Mouse (Mus musculus) limb, embryonic 13.5 days (tissue): Measurements from ENCODE around the gene Rasgef1c. TPM values are rescaled to one million over a fixed set of nuclear protein-coding genes. Genes with fewer than 3 reads are reported as not detected.

Source experiments
- ATAC-seq: fragments of 200-750 bp; cut with Nextera tagmentation; 2 replicates; pipeline ENCODE4 v1.8.0; 2017; ENCODE audit warnings: low read depth, moderate number of reproducible peaks, moderate TSS enrichment; ENCODE audit not compliant: low FRiP score
- H3K27ac ChIP-seq: fragments of 300-500 bp; sonication (generic); 2 replicates; pipeline ENCODE4 v1.5.1; 2015; ENCODE audit warnings: inconsistent platforms, mild to moderate bottlenecking, moderate library complexity
- H3K27me3 ChIP-seq: fragments of 300-500 bp; sonication (generic); 2 replicates; pipeline ENCODE4 v1.6.1; 2015; ENCODE audit warnings: mild to moderate bottlenecking, inconsistent platforms
- H3K36me3 ChIP-seq: fragments of 300-500 bp; sonication (generic); 2 replicates; pipeline ENCODE4 v1.6.1; 2015; ENCODE audit warnings: inconsistent platforms, mild to moderate bottlenecking, moderate library complexity
- H3K4me1 ChIP-seq: fragments of 300-500 bp; sonication (generic); 2 replicates; pipeline ENCODE4 v1.6.1; 2015; ENCODE audit warnings: inconsistent platforms
- H3K4me2 ChIP-seq: fragments of 300-500 bp; sonication (generic); replicated peaks from 2 replicates; pipeline ENCODE4 v1.6.1; 2015; ENCODE audit warnings: inconsistent platforms, mild to moderate bottlenecking, moderate library complexity
- H3K4me3 ChIP-seq: fragments of 300-500 bp; sonication (generic); 2 replicates; pipeline ENCODE4 v1.5.1; 2015; ENCODE audit warnings: moderate library complexity, mild to moderate bottlenecking, inconsistent platforms
- H3K9ac ChIP-seq: fragments of 300-500 bp; sonication (generic); 2 replicates; pipeline ENCODE4 v1.6.1; 2015; ENCODE audit warnings: mild to moderate bottlenecking, inconsistent platforms
- H3K9me3 ChIP-seq: fragments of 300-500 bp; sonication (generic); 2 replicates; pipeline ENCODE4 v1.6.1; 2016; ENCODE audit warnings: inconsistent platforms
- WGBS: fragments of 180-500 bp; shearing (Covaris S2); methylation state at CpG from one replicate; pipeline ENCODE4 v1.1.7; 2015; 5-methylcytosine and 5-hydroxymethylcytosine counted together
- polyA plus RNA-seq: library from polyadenylated mRNA; unstranded; fragments of >200 nt; fragmentation: Nextera tagmentation; extraction: Ambion mirVana; gene quantifications from 2 replicates; pipeline ENCODE4 v1.2.1, GENCODE M21; 2015

The Rasgef1c gene
- polyA plus RNA-seq, result 0.27 and 0.31 TPM in 2 replicates

DNA sequence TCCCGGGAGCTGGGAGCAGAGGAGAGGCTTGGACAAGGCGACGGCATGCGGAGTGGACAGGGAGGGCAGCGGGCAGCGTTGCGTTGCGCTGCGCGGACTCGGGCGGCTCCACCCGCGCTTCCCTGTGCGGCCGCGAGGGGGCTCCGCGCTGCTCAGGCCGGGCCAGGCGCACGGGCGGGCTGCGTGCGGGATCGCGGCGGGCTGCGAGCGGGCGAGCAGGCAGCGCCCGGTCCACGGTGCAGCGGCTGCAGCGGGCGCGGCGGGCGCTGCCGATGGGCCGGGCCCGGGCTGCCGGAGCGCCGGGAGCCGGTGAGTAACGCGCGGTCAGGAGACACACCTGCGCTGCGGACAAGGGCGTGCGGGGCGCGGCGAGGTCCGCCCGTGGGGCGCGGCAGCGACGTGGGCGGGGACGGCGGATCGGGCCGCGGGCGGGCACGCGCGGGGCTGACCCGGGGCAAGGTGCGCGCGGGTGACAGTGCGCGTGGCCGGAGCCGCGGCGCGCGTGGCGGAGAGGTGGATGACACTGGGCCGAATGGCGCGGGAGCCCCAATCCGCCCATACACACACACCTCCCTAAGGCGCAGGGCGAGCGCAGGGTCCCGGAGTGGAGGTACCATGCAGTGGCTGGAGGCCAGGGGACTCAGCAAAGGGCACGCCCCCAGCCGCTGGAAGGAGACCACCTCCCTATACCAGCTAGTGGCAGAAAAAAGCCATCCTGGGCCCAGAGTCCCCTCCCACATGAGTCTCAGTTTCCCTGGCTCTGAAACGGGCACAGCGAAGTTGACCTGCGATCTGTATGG is at the start of gene Rasgef1c:
Gene Rasgef1c (plus strand): TSS at position 177 of the 800 bp plus-strand sequence.
- Histone ChIP-seq H3K4me1 (peaks cover 7% of the 10 kb centered on the region; the same call in 1 of the 2 replicates), H3K4me2 (peak within 1 kb of the TSS; percentile 100), H3K36me3 (no peaks in the 10 kb centered on the region), H3K9ac (peak within 1 kb of the TSS; percentile 70), H3K27ac (no peak within 1 kb of the TSS), H3K4me3 (peak within 1 kb of the TSS; percentile 69), H3K27me3 (peaks cover 48% of the 10 kb centered on the region), H3K9me3 (peaks cover 4% of the 10 kb centered on the region; the same call in 1 of the 2 replicates)
- 4% methylated on average over 69 of the region's 99 CpGs for WGBS
- ATAC-seq, result peak; percentile 82

DNA sequence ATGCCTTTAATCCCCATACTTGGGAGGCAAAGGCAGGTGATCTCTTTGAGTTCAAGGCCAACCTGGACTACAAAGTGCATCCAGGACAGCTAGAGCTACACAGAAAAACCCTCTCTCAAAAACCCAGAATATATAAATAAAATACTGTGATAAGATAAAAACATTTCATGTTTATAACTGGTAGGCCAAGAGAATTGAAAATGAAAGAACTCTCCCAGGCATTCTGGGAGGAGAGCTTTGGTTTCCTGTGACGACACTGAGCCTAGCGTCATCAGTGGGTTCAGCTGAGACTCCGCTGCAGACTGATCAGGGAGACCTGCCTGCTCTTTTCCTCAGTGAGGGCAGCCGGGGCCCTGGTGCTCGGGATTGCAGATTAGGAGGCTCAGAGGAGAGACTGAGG is 46.5 kb upstream of the Rasgef1c start:
- Histone ChIP-seq H3K4me1 (no peaks in the 10 kb centered on the region), H3K27ac (no peak overlapping the region), H3K4me2 (no peak overlapping the region), H3K36me3 (peaks cover 31% of the 10 kb centered on the region), H3K27me3 (no peaks in the 10 kb centered on the region), H3K9ac (no peak overlapping the region), H3K9me3 (no peaks in the 10 kb centered on the region), H3K4me3 (no peak overlapping the region)
- WGBS, result 86% methylated on average over 5 of the region's 5 CpGs
- no peak for ATAC-seq

DNA sequence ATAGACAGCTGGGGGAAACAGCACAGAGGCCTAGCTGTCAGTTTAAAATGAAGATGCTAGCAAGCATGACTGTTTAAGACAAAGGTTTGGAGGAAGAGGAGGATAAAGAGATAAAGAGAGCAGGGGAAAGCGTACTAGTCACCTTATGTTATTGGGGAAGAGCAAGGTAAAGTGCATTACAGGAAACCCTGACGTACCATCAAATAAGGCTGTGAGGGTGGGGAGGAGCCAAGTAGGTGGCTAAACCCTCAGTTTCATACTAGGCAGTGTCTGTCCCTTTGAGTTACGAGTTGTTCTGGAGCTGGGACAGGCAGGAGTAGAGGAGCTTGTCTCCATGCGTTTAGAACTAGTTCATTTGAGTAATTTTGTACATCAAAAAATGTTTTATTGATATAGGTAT is 40.5 kb upstream of the Rasgef1c start:
- ATAC-seq, result no peak
- WGBS, result 88% methylated on average over 4 of the region's 4 CpGs
- no peak overlapping the region for H3K9ac ChIP-seq
- no peak overlapping the region for H3K4me3 ChIP-seq
- peaks cover 22% of the 10 kb centered on the region; the same call in 1 of the 2 replicates for H3K36me3 ChIP-seq
- no peak overlapping the region for H3K4me2 ChIP-seq
- H3K27ac ChIP-seq, result no peak overlapping the region
- H3K9me3 ChIP-seq, result no peaks in the 10 kb centered on the region
- H3K4me1 ChIP-seq, result no peaks in the 10 kb centered on the region
- H3K27me3 ChIP-seq, result no peaks in the 10 kb centered on the region

DNA sequence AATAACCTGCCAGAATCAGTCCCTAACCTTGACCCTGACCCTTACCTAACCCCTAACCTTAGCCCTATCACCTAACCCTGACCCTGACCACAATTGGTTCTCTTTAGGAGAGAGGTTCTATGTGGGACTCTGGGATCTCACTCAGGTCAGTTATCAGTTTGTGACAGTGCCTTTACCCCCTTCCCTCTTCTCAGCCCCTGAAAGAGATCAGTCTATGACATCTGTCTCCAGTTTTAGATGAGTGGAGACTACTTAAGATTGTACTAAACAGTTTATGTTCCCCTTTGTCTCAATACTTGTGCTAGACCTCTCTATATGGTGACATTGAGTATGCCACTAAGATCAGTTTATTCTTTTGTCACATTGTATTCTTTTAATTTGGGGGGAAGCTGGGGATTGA is 37.7 kb upstream of the Rasgef1c start:
- ATAC-seq, result no peak
- Histone ChIP-seq H3K27me3 (no peaks in the 10 kb centered on the region), H3K36me3 (peaks cover 28% of the 10 kb centered on the region), H3K9me3 (no peaks in the 10 kb centered on the region), H3K4me3 (no peak overlapping the region), H3K4me1 (no peaks in the 10 kb centered on the region), H3K9ac (no peak overlapping the region), H3K27ac (no peak overlapping the region), H3K4me2 (no peak overlapping the region)

DNA sequence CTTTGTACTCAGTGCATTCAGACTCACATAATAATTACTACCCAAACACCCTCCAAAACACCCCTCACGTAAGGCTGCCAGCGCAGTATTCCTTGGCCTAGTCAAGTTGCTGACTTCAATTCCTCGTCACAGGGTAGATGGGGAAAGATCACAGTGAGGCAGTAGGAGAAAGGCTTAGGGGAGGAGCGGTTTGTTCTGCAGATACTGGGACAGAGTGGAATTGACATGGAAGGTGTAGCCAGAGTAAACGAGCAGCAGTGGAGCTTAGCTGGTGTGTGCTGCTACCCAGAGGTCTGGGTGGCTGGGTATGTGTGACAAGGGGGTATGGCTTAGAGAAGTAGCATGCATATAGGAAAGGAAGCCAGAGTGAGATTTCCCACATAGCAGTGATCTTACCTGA is 34.3 kb upstream of the Rasgef1c start:
- peaks cover 41% of the 10 kb centered on the region for H3K36me3 ChIP-seq
- no peak overlapping the region for H3K9ac ChIP-seq
- no peaks in the 10 kb centered on the region for H3K4me1 ChIP-seq
- no peak overlapping the region for H3K4me3 ChIP-seq
- ATAC-seq, result no peak
- 88% methylated on average over 5 of the region's 5 CpGs for WGBS
- no peak overlapping the region for H3K4me2 ChIP-seq
- H3K9me3 ChIP-seq, result no peaks in the 10 kb centered on the region
- no peak overlapping the region for H3K27ac ChIP-seq
- H3K27me3 ChIP-seq, result no peaks in the 10 kb centered on the region

DNA sequence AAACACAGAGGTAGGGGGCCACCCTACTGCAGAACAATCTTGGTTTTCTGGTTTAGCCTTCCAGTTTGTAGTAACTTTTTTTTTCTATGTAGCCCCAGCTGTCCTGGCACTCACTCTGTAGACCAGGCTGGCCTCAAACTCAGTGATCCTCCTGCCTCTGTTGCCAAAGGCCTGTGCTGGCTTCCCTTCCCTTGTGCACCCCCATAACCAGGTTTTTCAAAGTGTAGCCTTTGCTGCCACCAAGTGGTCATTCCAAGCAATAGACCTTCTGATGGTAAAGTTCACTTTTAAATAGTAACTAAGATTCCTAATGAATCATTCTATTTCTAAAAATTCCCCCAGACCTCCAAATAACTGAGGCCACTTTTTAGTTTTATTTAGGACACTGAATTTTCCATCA is 31.9 kb upstream of the Rasgef1c start:
- Histone ChIP-seq H3K4me2 (no peak overlapping the region), H3K9ac (no peak overlapping the region), H3K4me3 (no peak overlapping the region), H3K27ac (no peak overlapping the region), H3K36me3 (peaks cover 53% of the 10 kb centered on the region), H3K9me3 (no peaks in the 10 kb centered on the region), H3K4me1 (no peaks in the 10 kb centered on the region), H3K27me3 (no peaks in the 10 kb centered on the region)
- ATAC-seq, result no peak; the same call in 1 of the 2 replicates

DNA sequence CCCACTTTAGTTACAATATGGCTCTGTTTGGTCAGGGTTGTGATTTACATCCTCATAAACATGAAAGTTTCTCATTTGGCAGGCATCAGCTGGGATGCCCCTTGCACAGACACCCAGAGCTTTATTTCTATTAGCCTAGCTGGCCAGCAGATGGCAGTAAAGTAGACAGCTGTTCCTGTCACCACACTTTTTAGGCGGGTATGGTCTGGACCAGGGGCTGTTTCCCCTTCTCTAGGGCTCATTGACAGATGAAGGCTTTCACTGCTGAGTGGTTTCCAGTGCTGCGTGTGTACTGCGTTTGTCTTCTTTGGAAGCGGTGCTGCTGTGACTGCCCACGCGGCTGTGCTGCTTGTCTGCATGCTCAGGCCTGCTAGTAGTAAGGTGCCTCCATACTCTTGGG is 29.7 kb upstream of the Rasgef1c start:
- no peaks in the 10 kb centered on the region for H3K27me3 ChIP-seq
- H3K4me2 ChIP-seq, result no peak overlapping the region
- H3K4me1 ChIP-seq, result peaks cover 3% of the 10 kb centered on the region; the same call in 1 of the 2 replicates
- H3K9me3 ChIP-seq, result no peaks in the 10 kb centered on the region
- no peak for ATAC-seq
- no peak overlapping the region for H3K9ac ChIP-seq
- H3K36me3 ChIP-seq, result peaks cover 50% of the 10 kb centered on the region
- WGBS, result 63% methylated on average over 6 of the region's 6 CpGs
- H3K27ac ChIP-seq, result no peak overlapping the region
- H3K4me3 ChIP-seq, result no peak overlapping the region

DNA sequence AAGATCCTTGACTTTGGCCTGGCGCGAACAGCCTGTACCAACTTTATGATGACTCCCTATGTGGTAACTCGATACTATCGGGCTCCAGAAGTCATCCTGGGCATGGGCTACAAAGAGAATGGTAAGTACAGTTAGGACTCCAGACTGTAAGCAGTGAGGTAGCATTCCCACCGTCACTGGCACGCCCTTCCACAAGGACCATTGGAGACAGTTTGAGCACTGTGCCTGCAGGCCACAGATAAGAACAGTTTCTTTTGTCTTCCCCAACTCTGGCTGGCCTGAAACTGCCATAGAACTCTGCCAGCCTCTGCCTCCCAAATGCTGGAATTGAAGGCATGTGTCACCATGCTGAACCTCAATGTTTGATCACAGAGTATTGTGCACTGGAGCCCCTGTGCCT is 28.9 kb upstream of the Rasgef1c start:
- Histone ChIP-seq H3K4me2 (no peak overlapping the region), H3K9ac (no peak overlapping the region), H3K27me3 (no peaks in the 10 kb centered on the region), H3K4me3 (no peak overlapping the region), H3K4me1 (peaks cover 10% of the 10 kb centered on the region; the same call in 1 of the 2 replicates), H3K9me3 (no peaks in the 10 kb centered on the region), H3K36me3 (peaks cover 41% of the 10 kb centered on the region), H3K27ac (no peak overlapping the region)
- ATAC-seq, result no peak
- 93% methylated on average over 6 of the region's 6 CpGs for WGBS

DNA sequence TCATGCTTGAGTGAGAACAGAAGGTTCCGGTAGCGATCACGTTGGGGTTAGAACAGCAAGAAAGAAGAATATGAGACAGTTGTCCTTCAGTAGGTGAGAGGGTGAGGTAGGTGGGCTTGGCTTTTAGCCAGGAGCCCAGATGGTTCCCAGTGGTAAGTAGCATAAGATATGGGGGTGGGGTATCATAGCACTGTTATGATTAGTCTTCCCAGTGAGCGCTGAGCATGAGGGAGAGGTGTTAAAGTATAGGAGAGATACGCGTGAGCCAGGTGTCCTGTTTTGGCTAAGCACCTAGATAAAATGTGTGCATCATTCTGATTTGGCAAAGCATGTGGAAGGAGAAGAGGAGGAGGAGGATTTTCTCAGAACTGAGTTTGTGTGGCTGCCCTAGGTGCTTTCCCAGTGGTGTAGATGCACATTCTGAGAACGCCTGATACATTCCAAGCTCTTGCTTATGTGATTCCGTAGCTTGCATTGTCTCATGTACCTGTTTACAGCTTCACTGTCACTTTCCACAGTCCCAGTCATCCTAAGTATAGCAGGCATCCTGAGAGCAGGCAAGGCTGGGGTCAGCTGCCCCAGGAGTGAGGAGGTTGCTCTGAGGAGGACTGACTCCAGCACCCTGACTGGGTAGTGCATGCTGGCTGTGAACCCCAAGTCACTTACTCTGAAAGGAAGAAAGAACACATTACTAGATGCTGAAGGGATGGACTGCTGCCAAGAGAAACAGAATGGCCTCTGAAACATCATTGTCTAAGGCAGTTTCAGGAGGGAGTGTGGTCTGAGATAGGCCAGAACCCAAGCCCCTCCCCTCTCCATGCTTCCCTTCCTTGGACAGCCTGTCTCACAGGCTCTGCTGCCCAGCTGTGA is 24.5 kb upstream of the Rasgef1c start:
- H3K9me3 ChIP-seq, result no peaks in the 10 kb centered on the region
- no peak overlapping the region for H3K4me2 ChIP-seq
- H3K4me3 ChIP-seq, result no peak overlapping the region
- peak overlapping the region; percentile 17; the same call in 1 of the 2 replicates for H3K27ac ChIP-seq
- peaks cover 55% of the 10 kb centered on the region for H3K36me3 ChIP-seq
- H3K4me1 ChIP-seq, result peaks cover 10% of the 10 kb centered on the region; the same call in 1 of the 2 replicates
- H3K9ac ChIP-seq, result no peak overlapping the region
- WGBS, result 85% methylated on average over 8 of the region's 8 CpGs
- no peak for ATAC-seq
- no peaks in the 10 kb centered on the region for H3K27me3 ChIP-seq

DNA sequence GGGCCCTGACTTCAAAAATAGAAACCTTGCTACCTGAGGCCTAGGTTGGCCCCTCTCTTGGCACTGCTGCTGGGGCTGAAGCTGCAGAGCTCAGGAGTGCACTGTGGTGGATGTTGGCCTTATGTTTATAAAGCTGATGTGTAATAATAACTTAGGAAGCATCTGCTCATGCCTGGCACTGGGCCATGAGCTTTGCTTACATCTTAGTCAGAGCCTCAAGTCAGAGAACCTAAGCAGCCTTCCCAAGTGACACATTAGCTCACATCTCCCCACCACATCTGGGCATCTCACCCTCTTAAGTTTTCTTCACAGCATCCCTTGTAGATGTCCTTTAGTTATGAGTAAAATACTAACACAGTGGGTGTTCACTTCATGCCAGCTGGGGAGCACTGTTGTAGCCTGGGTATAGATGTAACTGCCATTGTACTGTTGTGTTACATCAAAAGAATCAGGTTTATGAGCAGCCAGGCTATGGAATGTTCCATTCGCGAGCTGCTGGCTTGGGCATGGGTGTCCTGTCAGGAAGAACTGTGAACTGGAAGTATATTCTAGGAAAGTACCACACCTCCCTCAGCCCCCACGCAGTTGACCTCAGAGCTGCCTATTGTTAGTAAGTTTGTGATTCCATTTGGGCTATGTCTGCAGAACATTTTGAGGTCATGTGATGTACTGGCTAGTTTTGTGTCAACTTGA is 21.5 kb upstream of the Rasgef1c start:
- no peak overlapping the region for H3K4me3 ChIP-seq
- H3K4me2 ChIP-seq, result no peak overlapping the region
- no peaks in the 10 kb centered on the region for H3K9me3 ChIP-seq
- H3K36me3 ChIP-seq, result peaks cover 58% of the 10 kb centered on the region
- H3K27me3 ChIP-seq, result no peaks in the 10 kb centered on the region
- H3K9ac ChIP-seq, result no peak overlapping the region
- H3K4me1 ChIP-seq, result peaks cover 10% of the 10 kb centered on the region; the same call in 1 of the 2 replicates
- ATAC-seq, result no peak
- WGBS, result 82% methylated on average over 3 of the region's 3 CpGs
- no peak overlapping the region for H3K27ac ChIP-seq

DNA sequence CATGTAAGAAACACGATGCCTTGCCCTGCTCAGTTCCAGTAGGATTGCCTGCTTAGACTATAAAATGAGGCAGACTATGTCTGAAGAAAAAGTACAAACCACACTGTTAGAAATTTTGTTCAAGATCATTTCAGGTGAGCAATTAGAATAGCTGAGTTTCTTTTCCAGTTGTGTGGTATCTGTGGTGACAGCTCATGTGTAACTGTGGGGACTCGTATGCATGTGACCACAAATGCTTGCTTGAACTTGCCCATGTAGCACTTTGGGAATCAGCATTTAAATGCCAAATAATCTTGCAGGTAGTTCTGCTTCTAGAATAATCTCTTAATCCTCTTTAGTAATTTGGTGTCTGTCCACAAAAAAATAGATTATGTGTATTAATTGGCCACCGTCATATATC is 18.2 kb upstream of the Rasgef1c start:
- H3K27ac ChIP-seq, result no peak overlapping the region
- no peaks in the 10 kb centered on the region for H3K9me3 ChIP-seq
- ATAC-seq, result no peak
- no peak overlapping the region for H3K4me3 ChIP-seq
- H3K36me3 ChIP-seq, result peaks cover 78% of the 10 kb centered on the region
- H3K9ac ChIP-seq, result no peak overlapping the region
- H3K4me1 ChIP-seq, result no peaks in the 10 kb centered on the region
- WGBS, result 87% methylated on average over 3 of the region's 3 CpGs
- H3K27me3 ChIP-seq, result no peaks in the 10 kb centered on the region
- no peak overlapping the region for H3K4me2 ChIP-seq

DNA sequence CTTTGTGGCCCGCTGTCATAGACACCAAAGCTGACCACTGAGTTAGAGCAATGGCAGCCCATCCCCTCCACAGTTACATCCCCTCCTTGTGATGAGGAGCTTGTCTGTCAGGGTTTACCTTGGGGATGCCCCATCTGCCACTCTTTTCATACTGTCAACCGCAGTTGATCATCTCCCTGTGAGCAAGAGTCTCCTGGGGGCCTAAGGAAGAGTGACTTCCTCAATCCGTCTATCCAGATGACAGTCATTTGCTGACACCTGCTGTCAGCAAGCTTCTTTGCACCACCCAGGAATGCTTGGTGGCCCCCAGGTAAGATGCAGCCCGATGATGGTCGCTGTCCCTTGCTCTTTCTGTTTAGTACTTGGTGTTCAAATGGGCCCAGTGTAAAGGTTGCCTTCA is 13.2 kb upstream of the Rasgef1c start:
- H3K27me3 ChIP-seq, result no peaks in the 10 kb centered on the region
- no peak overlapping the region for H3K9ac ChIP-seq
- no peak overlapping the region for H3K4me3 ChIP-seq
- H3K9me3 ChIP-seq, result no peaks in the 10 kb centered on the region
- H3K27ac ChIP-seq, result no peak overlapping the region
- WGBS, result 87% methylated on average over 5 of the region's 5 CpGs
- ATAC-seq, result no peak
- peaks cover 44% of the 10 kb centered on the region for H3K36me3 ChIP-seq
- no peak overlapping the region for H3K4me2 ChIP-seq
- H3K4me1 ChIP-seq, result no peaks in the 10 kb centered on the region
